Mouse (Mus musculus) heart, postnatal 0 days (tissue): ENCODE measurements around the gene Scaf1.

ENCODE experiments used
- CTCF ChIP-seq: IDR thresholded peaks from 2 replicates; pipeline ENCODE4 v1.5.1; 2016; ENCODE audit warnings: antibody characterized with exemption, control low read depth, low read depth
- EP300 ChIP-seq: IDR thresholded peaks from 2 replicates; pipeline ENCODE4 v1.6.1; 2016; ENCODE audit warnings: antibody characterized with exemption, low read depth

- TF ChIP-seq CTCF, result no peak
- TF ChIP-seq EP300, result no peak
Observed at GRCm38 (mm10) chr7:45030857-45031256, 14.7 kb upstream of the Scaf1 start.
